Mouse (Mus musculus) CH12.LX (cell line): ENCODE measurements around the gene Defb25. TPM values are rescaled to one million over a fixed set of nuclear protein-coding genes. Genes with fewer than 3 reads are reported as not detected.

Experiments used
- DNase-seq: peaks from one replicate; pipeline ENCODE4 v3.0.0-alpha.2; 2013; ENCODE audit errors: extremely low read depth
- H3K27ac ChIP-seq: 2 replicates; pipeline ENCODE4 v1.5.1; 2012; ENCODE audit warnings: low read depth, mild to moderate bottlenecking, control low read depth, moderate library complexity; ENCODE audit not compliant: insufficient read depth
- H3K27me3 ChIP-seq: replicated peaks from 2 replicates; pipeline ENCODE3; 2012; ENCODE audit warnings: inconsistent platforms
- H3K36me3 ChIP-seq, 2 experiments: replicated peaks in 1 of 2; 2 replicates each; pipeline versions ENCODE3 to v1.6.1; 2012; ENCODE audit warnings: inconsistent platforms in 1 of 2, low read length in 1 of 2, mild to moderate bottlenecking in 1 of 2, mixed read lengths in 1 of 2, moderate library complexity in 1 of 2; ENCODE audit not compliant: control insufficient read depth in 1 of 2, insufficient read depth in 1 of 2
- H3K4me1 ChIP-seq, 2 experiments: 2 replicates each; pipeline ENCODE4 v1.6.1; 2012; ENCODE audit warnings: inconsistent platforms in 1 of 2, moderate library complexity in 1 of 2; ENCODE audit not compliant: insufficient read depth in 2 of 2, control insufficient read depth in 1 of 2
- H3K4me2 ChIP-seq: 2 replicates; pipeline ENCODE4 v1.6.1; 2012; ENCODE audit warnings: low read depth, mild to moderate bottlenecking, control low read depth; ENCODE audit not compliant: poor library complexity, insufficient read depth, severe bottlenecking
- H3K4me3 ChIP-seq, 3 experiments: fragments of 150-350 bp in 1 of 3; sonication (generic) in 1 of 3; replicated peaks in 1 of 3; 2 replicates each; pipeline versions ENCODE3 to v1.5.1; 2011 to 2012; ENCODE audit warnings: low read depth in 2 of 3, low read length in 2 of 3, mild to moderate bottlenecking in 2 of 3, moderate library complexity in 2 of 3, control low read depth in 1 of 3, improper control_type of control experiment in 1 of 3, inconsistent platforms in 1 of 3, mixed read lengths in 1 of 3; ENCODE audit not compliant: poor library complexity in 1 of 3
- H3K79me2 ChIP-seq: replicated peaks from 2 replicates; pipeline ENCODE4 v1.6.1; 2012; ENCODE audit warnings: mild to moderate bottlenecking, moderate library complexity; ENCODE audit not compliant: control insufficient read depth, poor library complexity, insufficient read depth, severe bottlenecking; ENCODE audit errors: extremely low read depth
- H3K9ac ChIP-seq: 2 replicates; pipeline ENCODE4 v1.6.1; 2012; ENCODE audit warnings: low read depth, mild to moderate bottlenecking, control low read depth, moderate library complexity; ENCODE audit not compliant: insufficient read depth
- H3K9me3 ChIP-seq: replicated peaks from 2 replicates; pipeline ENCODE3; 2012; ENCODE audit warnings: low read length, inconsistent platforms, mixed read lengths
- CTCF ChIP-seq, 2 experiments: IDR thresholded peaks in 1 of 2; conservative IDR thresholded peaks in 1 of 2; 2 replicates each; pipeline ENCODE4 v1.5.1; 2011 to 2012; ENCODE audit warnings: low read depth in 2 of 2, low read length in 2 of 2, improper control_type of control experiment in 1 of 2, inconsistent platforms in 1 of 2, mild to moderate bottlenecking in 1 of 2, moderate library complexity in 1 of 2
- MAZ ChIP-seq: IDR thresholded peaks from 2 replicates; pipeline ENCODE4 v1.6.1; 2012; ENCODE audit warnings: low read depth, mild to moderate bottlenecking, inconsistent platforms, low read length, improper control_type of control experiment, moderate library complexity
- TCF12 ChIP-seq: IDR thresholded peaks from 2 replicates; pipeline ENCODE4 v1.6.1; 2014; ENCODE audit warnings: low read depth, mild to moderate bottlenecking, inconsistent platforms, low read length, improper control_type of control experiment
- ZKSCAN1 ChIP-seq: IDR thresholded peaks from 2 replicates; pipeline ENCODE4 v1.6.1; 2012; ENCODE audit warnings: low read depth, inconsistent platforms, low read length, improper control_type of control experiment, borderline replicate concordance
- dilution Hi-C: fragments of 300-500 bp; cut with MboI; formaldehyde crosslinking; loops from 2 replicates; pipeline ENCODE4 v1.14.3; 2020; ENCODE audit warnings: low sequenced_read_pairs; ENCODE audit not compliant: extremely low pct_unique_long_range_greater_than_20kb, extremely low pct_ligation_motif_present
- in situ Hi-C: fragments of 300-500 bp; cut with MboI; formaldehyde crosslinking; loops from 3 replicates; pipeline ENCODE4 v1.14.3; 2019; ENCODE audit warnings: low sequenced_read_pairs, low pct_ligation_motif_present, low pct_unique_long_range_greater_than_20kb, mixed read lengths
- polyA plus RNA-seq: library from polyadenylated mRNA; unstranded; fragments of >175 nt; gene quantifications from 2 replicates; pipeline ENCODE4 v1.2.1, GENCODE M21; 2012; ENCODE audit warnings: low read depth; ENCODE audit not compliant: insufficient read length
- total RNA-seq, 2 experiments: library from RNA; depleted of rRNA; stranded (reverse); fragments of 300-350 nt in 1 of 2; fragments of >200 nt in 1 of 2; gene quantifications; 2 replicates each; pipeline ENCODE4 v1.2.3; 2012 to 2014

Gene Defb25
- total and polyA plus RNA-seq, 3 experiments: 1.8 TPM; not detected in 2

- H3K9me3 ChIP-seq: peaks cover 9% of the 10 kb centered on the region
- H3K4me1 ChIP-seq: peaks cover 3 to 7% of the 10 kb centered on the region in 2 experiments; a peak in 2 of 4 replicates
- no peak for TF ChIP-seq ZKSCAN1
- H3K4me2 ChIP-seq: 0 out of 2 replicates have a peak within 1 kb of the TSS, but pooled peaks have one; percentile 14
- no peak for DNase-seq
- H3K4me3 ChIP-seq: no peak within 1 kb of the TSS
- in situ Hi-C loops: loop anchor here (25.0 kb wide), 1 partner anchor 137 kb away; the partner anchor contains the start of gene Defb23
- dilution Hi-C loops: no loop called here
- no peak within 1 kb of the TSS for H3K27ac ChIP-seq
- H3K79me2 ChIP-seq: no peaks in the 10 kb centered on the region
- H3K9ac ChIP-seq: no peak within 1 kb of the TSS
- peaks cover 5% of the 10 kb centered on the region for H3K27me3 ChIP-seq
- H3K36me3 ChIP-seq: no peaks in the 10 kb centered on the region
Observed at GRCm38 (mm10) chr2:152599299-152599698, 23.6 kb downstream of the Defb25 start, which contains the start of gene Defb45. Gene Defb45 (minus strand): TSS chr2:152599399.

GRCm38 (mm10) chr2:152589021-152589420, 33.8 kb downstream of the Defb25 start:
- H3K4me2 ChIP-seq: no peak overlapping the region
- dilution Hi-C loops: no loop called here
- H3K36me3 ChIP-seq: no peaks in the 10 kb centered on the region
- H3K4me1 ChIP-seq: peaks cover 0 to 9% of the 10 kb centered on the region in 2 experiments; a peak in 2 of 4 replicates
- no peak for TF ChIP-seq MAZ
- peak in 1 of 2 experiments; percentile 4; a peak in 1 of 4 replicates for TF ChIP-seq CTCF (conservative IDR thresholded peaks at IDR 0.05 in 1 of 2, IDR thresholded peaks at IDR 0.05 in 1 of 2; ENCODE audit: low read depth in 2 of 2, low read length in 2 of 2)
- TF ChIP-seq, all 38 proteins: peak for 1
- H3K4me3 ChIP-seq: no peak overlapping the region
- H3K9ac ChIP-seq: no peak overlapping the region
- in situ Hi-C loops: loop anchor here (25.0 kb wide), 1 partner anchor 127 kb away; the partner anchor contains the start of gene Defb23
- H3K27me3 ChIP-seq: peaks cover 28% of the 10 kb centered on the region
- no peaks in the 10 kb centered on the region for H3K79me2 ChIP-seq
- no peak for DNase-seq
- no peak overlapping the region for H3K27ac ChIP-seq
- no peaks in the 10 kb centered on the region for H3K9me3 ChIP-seq

- H3K4me2 ChIP-seq: no peak overlapping the region
- dilution Hi-C loops (no loop called here), in situ Hi-C loops (loop anchor here (25.0 kb wide), 1 partner anchor 126 kb away; the partner anchor contains the start of gene Defb23)
- TF ChIP-seq TCF12: no peak
- peaks cover 33% of the 10 kb centered on the region for H3K27me3 ChIP-seq
- H3K36me3 ChIP-seq: no peaks in the 10 kb centered on the region
- DNase-seq: no peak
- no peak overlapping the region for H3K4me3 ChIP-seq
- H3K79me2 ChIP-seq: no peaks in the 10 kb centered on the region
- no peak overlapping the region for H3K27ac ChIP-seq
- H3K9ac ChIP-seq: no peak overlapping the region
- H3K9me3 ChIP-seq: no peaks in the 10 kb centered on the region
- H3K4me1 ChIP-seq: peaks cover 0 to 9% of the 10 kb centered on the region in 2 experiments; a peak in 2 of 4 replicates
Observed at GRCm38 (mm10) chr2:152588450-152588849, 34.4 kb downstream of the Defb25 start.
